Mouse (Mus musculus): Measurements from ENCODE around the gene Anks1b. TPM values are rescaled to one million over a fixed set of nuclear protein-coding genes. Genes with fewer than 3 reads are reported as not detected.

The Anks1b gene
- polyA plus RNA-seq, 1 experiment from 2014 or later: 0.36 TPM

DNA sequence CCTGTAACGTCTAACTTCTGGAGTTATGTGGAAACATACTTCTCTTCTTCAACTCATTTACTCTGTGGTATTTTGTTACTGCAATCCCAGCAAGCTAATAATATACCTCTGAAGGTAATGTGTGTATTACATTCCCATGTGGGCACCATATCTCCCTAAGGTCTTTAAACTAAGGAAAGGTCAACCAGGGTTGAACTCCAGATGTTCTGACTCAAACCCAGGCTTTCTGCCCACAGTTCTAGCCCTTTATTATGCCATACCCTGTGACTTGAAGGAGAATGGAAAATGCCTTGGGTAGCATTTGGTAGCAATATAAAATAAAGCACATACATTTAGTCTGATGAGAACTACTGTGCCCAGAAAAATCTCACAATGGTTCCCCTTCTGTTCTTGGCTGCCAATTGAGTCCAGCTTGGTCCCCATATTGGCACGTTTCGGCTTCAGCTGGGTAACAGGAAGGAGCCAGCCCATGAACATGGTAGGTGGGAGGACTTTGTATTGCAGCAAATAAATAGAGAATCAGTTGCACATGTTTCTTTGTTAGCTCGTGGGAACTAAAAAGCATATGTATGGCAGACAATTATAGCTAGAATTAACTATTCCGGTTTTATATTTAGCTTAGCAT is 17.9 kb upstream of the Anks1b start:
- H3K36me3 ChIP-seq (ENCODE audit: control insufficient read depth, insufficient read depth, low read length): no peaks in the 10 kb centered on the region
- H3K4me3 ChIP-seq (ENCODE audit: low read depth, low read length): no peak overlapping the region
- H3K4me2 ChIP-seq (ENCODE audit: low read depth, severe bottlenecking): no peak overlapping the region
- no peak overlapping the region for H3K9ac ChIP-seq (ENCODE audit: low read length)
- 51% methylated on average over 5 of the region's 5 CpGs for WGBS
- no peak overlapping the region for H3K27ac ChIP-seq (replicated peaks; ENCODE audit: low read depth, low read length)
- ATAC-seq (ENCODE audit: insufficient number of reproducible peaks, low FRiP score, low TSS enrichment, low read depth) (no peak), DNase-seq (ENCODE audit: low spot score) (no peak)
- no peaks in the 10 kb centered on the region for H3K9me3 ChIP-seq (ENCODE audit: control insufficient read depth, low read length)
- no peaks in the 10 kb centered on the region for H3K27me3 ChIP-seq (ENCODE audit: control insufficient read depth, insufficient read depth, low read length)
- H3K4me1 ChIP-seq (ENCODE audit: control insufficient read depth, insufficient read depth, low read length): no peaks in the 10 kb centered on the region

DNA sequence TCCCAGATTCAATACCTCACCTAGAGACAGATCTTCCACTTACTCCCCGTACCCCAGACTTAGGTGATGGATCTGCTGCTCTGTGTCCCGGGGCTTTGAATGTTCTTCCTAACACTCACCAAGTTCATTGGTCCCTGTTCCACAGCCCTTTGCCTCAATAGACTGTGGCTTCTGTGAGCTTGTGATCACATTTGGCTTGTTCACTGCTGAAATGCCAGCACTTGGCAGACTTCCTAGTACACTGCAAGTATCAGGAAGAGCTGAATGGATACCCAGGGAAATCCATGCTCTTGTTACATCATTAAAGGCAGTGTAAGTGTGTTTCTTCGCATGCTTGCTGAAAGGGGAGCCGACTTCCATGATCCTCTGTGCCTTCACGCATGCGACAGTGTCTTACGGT is 17.0 kb upstream of the Anks1b start:
- ATAC-seq (ENCODE audit: insufficient number of reproducible peaks, low FRiP score, low TSS enrichment, low read depth) (no peak), DNase-seq (ENCODE audit: low spot score) (no peak)
- no peaks in the 10 kb centered on the region for H3K9me3 ChIP-seq (ENCODE audit: control insufficient read depth, low read length)
- WGBS: 95% methylated on average over 7 of the region's 7 CpGs
- no peak overlapping the region for H3K4me3 ChIP-seq (ENCODE audit: low read depth, low read length)
- H3K27me3 ChIP-seq (ENCODE audit: control insufficient read depth, insufficient read depth, low read length): no peaks in the 10 kb centered on the region
- H3K4me1 ChIP-seq (ENCODE audit: control insufficient read depth, insufficient read depth, low read length): no peaks in the 10 kb centered on the region
- no peak overlapping the region for H3K27ac ChIP-seq (replicated peaks; ENCODE audit: low read depth, low read length)
- H3K36me3 ChIP-seq (ENCODE audit: control insufficient read depth, insufficient read depth, low read length): no peaks in the 10 kb centered on the region
- H3K9ac ChIP-seq (ENCODE audit: low read length): no peak overlapping the region
- H3K4me2 ChIP-seq (ENCODE audit: low read depth, severe bottlenecking): no peak overlapping the region

DNA sequence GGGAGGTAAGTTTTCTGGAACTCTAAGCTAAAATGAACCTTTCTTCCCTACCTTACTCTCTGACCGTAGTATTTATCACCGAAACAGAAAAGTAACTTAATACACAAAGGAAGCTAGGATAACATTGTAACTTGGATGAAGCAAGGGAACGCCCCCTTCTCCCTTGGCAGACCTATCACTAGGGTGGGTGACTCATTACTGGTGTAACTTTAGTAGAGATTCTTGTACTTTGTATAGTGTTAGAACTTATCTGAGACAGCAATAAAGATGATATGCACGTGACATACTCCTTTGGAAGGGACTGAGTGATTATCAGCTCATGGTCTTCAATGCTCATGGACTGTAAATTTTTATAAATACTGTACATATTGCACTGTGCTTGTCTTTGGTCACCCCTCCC is 5.1 kb upstream of the Anks1b start:
- Histone ChIP-seq H3K4me3 (ENCODE audit: low read depth, low read length) (no peak overlapping the region), H3K4me1 (ENCODE audit: control insufficient read depth, insufficient read depth, low read length) (no peaks in the 10 kb centered on the region), H3K27me3 (ENCODE audit: control insufficient read depth, insufficient read depth, low read length) (no peaks in the 10 kb centered on the region), H3K9ac (ENCODE audit: low read length) (no peak overlapping the region), H3K4me2 (ENCODE audit: low read depth, severe bottlenecking) (no peak overlapping the region), H3K36me3 (ENCODE audit: control insufficient read depth, insufficient read depth, low read length) (no peaks in the 10 kb centered on the region), H3K9me3 (ENCODE audit: control insufficient read depth, low read length) (no peaks in the 10 kb centered on the region), H3K27ac (replicated peaks; ENCODE audit: low read depth, low read length) (no peak overlapping the region)
- no peak for DNase-seq (ENCODE audit: low spot score)
- no peak for ATAC-seq (ENCODE audit: insufficient number of reproducible peaks, low FRiP score, low TSS enrichment, low read depth)
- WGBS: 90% methylated on average over 4 of the region's 4 CpGs

DNA sequence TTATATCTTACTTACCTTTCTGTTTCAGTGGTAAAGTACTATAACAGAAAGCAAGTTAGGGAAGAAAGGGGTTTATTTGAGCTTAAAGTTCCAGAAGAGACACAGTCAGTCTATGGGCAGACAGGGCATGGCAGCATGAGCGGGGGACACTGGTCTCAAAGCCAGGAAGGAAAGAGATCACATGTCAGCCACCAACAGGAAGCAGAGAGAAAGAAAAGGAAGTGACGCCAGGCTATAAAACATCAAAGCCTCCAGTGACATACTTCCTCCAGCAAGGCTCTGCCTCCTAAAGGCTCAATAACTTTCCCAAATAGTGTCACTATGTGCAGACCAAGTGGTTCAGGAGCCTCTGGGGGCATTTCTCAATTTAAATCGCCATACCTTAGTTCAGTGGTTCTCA is 4.5 kb upstream of the Anks1b start:
- no peak for ATAC-seq (ENCODE audit: insufficient number of reproducible peaks, low FRiP score, low TSS enrichment, low read depth)
- no peak overlapping the region for H3K4me2 ChIP-seq (ENCODE audit: low read depth, severe bottlenecking)
- H3K4me3 ChIP-seq (ENCODE audit: low read depth, low read length): no peak overlapping the region
- H3K27ac ChIP-seq (replicated peaks; ENCODE audit: low read depth, low read length): no peak overlapping the region
- no peaks in the 10 kb centered on the region for H3K9me3 ChIP-seq (ENCODE audit: control insufficient read depth, low read length)
- 75% methylated on average over 3 of the region's 3 CpGs for WGBS
- no peaks in the 10 kb centered on the region for H3K4me1 ChIP-seq (ENCODE audit: control insufficient read depth, insufficient read depth, low read length)
- DNase-seq (ENCODE audit: low spot score): no peak
- H3K27me3 ChIP-seq (ENCODE audit: control insufficient read depth, insufficient read depth, low read length): no peaks in the 10 kb centered on the region
- H3K36me3 ChIP-seq (ENCODE audit: control insufficient read depth, insufficient read depth, low read length): no peaks in the 10 kb centered on the region
- no peak overlapping the region for H3K9ac ChIP-seq (ENCODE audit: low read length)

DNA sequence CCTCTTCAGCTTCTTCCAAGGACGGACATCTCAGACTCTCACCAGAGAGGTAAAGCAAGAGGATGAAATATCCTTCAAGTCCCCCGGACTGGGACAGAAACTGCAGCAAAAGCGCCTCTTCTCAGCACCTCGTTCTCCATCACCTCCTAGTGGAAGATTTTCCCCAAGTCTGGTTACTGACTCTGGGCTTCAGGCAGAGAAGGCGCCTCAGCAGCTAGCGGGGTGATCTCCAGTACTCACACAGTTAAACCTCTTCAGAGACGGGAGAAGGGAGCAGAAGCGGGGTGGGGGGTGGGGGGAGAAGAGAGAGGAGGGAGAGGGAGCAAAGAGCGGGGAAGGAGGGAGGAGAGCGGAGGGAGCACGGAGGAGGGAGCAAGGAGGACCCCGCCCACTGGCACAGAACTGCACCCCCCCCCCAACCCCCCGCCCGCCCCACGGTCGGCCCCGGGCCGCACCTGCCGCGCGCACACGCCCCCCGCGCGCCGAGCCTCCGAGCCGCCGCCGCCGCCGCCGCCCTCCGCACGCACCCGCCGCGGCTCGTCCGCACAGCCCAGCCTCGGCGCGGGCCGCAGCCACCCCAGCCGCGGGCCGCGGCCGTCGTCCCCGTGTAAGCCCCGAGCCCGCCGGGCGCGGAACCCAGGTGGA is 686 bp upstream of the Anks1b start:
- DNase-seq (ENCODE audit: low spot score) (peak; percentile 50), ATAC-seq (ENCODE audit: insufficient number of reproducible peaks, low FRiP score, low TSS enrichment, low read depth) (peak; percentile 86)
- H3K4me1 ChIP-seq (ENCODE audit: control insufficient read depth, insufficient read depth, low read length): no peaks in the 10 kb centered on the region
- H3K27me3 ChIP-seq (ENCODE audit: control insufficient read depth, insufficient read depth, low read length): no peaks in the 10 kb centered on the region
- H3K9ac ChIP-seq (ENCODE audit: low read length): peak overlapping the region; percentile 53
- H3K4me2 ChIP-seq (ENCODE audit: low read depth, severe bottlenecking): peak overlapping the region; percentile 96
- no peaks in the 10 kb centered on the region for H3K36me3 ChIP-seq (ENCODE audit: control insufficient read depth, insufficient read depth, low read length)
- 2% methylated on average over 20 of the region's 56 CpGs for WGBS
- no peak overlapping the region for H3K27ac ChIP-seq (replicated peaks; ENCODE audit: low read depth, low read length)
- peak overlapping the region; percentile 68 for H3K4me3 ChIP-seq (ENCODE audit: low read depth, low read length)
- H3K9me3 ChIP-seq (ENCODE audit: control insufficient read depth, low read length): no peaks in the 10 kb centered on the region

DNA sequence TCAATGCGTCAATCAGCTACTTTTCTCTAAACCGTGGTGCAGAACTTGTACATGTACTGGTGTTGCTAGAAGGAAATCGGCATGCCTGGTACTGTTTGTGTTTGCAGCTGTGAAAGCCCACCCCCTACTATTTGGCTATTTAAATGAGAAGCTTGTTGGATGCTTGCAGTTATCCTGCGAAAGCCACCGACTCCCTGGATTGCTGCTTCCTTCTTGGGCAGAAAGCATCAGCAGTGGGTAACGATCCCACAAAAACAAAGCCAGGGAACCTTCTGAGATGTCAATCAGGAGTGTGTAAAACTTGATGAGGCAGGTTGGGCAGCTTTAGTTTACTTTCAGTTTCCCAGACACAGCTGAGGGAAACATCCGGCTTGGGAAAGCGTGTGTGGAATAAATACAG is 727 bp downstream of the Anks1b start:
- Histone ChIP-seq H3K4me1 (ENCODE audit: control insufficient read depth, insufficient read depth, low read length) (no peaks in the 10 kb centered on the region), H3K9me3 (ENCODE audit: control insufficient read depth, low read length) (no peaks in the 10 kb centered on the region), H3K36me3 (ENCODE audit: control insufficient read depth, insufficient read depth, low read length) (no peaks in the 10 kb centered on the region), H3K4me3 (ENCODE audit: low read depth, low read length) (peak overlapping the region; percentile 68), H3K4me2 (ENCODE audit: low read depth, severe bottlenecking) (peak overlapping the region; percentile 96), H3K27ac (replicated peaks; ENCODE audit: low read depth, low read length) (no peak overlapping the region), H3K27me3 (ENCODE audit: control insufficient read depth, insufficient read depth, low read length) (no peaks in the 10 kb centered on the region), H3K9ac (ENCODE audit: low read length) (no peak overlapping the region)
- WGBS: 6% methylated on average over 8 of the region's 8 CpGs
- DNase-seq (ENCODE audit: low spot score) (peak; percentile 29), ATAC-seq (ENCODE audit: insufficient number of reproducible peaks, low FRiP score, low TSS enrichment, low read depth) (no peak)

DNA sequence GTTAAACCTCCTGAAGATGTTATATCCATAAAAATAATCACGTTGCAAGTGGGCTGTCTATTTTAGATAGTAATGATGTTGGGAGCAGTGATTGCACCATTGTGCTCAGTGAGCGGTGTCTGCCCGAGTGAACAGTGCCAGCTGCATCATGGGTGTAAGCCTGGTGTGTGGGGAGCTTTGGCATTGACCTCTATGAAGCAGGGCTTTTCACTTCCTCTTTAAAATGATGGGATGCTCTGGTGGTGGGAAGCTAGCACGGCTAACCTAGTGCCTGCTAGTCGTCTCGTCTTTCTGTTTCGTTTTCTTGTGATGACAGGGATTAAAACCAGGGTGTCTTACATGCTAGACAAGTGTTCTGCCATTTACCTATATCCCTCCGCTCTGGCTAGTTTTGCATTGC is 10.3 kb downstream of the Anks1b start:
- DNase-seq (ENCODE audit: low spot score) (no peak), ATAC-seq (ENCODE audit: insufficient number of reproducible peaks, low FRiP score, low TSS enrichment, low read depth) (no peak)
- Histone ChIP-seq H3K36me3 (ENCODE audit: control insufficient read depth, insufficient read depth, low read length) (no peaks in the 10 kb centered on the region), H3K4me3 (ENCODE audit: low read depth, low read length) (no peak overlapping the region), H3K9ac (ENCODE audit: low read length) (no peak overlapping the region), H3K27me3 (ENCODE audit: control insufficient read depth, insufficient read depth, low read length) (no peaks in the 10 kb centered on the region), H3K4me2 (ENCODE audit: low read depth, severe bottlenecking) (no peak overlapping the region), H3K4me1 (ENCODE audit: control insufficient read depth, insufficient read depth, low read length) (no peaks in the 10 kb centered on the region), H3K27ac (replicated peaks; ENCODE audit: low read depth, low read length) (no peak overlapping the region), H3K9me3 (ENCODE audit: control insufficient read depth, low read length) (no peaks in the 10 kb centered on the region)
- WGBS: 86% methylated on average over 8 of the region's 8 CpGs

DNA sequence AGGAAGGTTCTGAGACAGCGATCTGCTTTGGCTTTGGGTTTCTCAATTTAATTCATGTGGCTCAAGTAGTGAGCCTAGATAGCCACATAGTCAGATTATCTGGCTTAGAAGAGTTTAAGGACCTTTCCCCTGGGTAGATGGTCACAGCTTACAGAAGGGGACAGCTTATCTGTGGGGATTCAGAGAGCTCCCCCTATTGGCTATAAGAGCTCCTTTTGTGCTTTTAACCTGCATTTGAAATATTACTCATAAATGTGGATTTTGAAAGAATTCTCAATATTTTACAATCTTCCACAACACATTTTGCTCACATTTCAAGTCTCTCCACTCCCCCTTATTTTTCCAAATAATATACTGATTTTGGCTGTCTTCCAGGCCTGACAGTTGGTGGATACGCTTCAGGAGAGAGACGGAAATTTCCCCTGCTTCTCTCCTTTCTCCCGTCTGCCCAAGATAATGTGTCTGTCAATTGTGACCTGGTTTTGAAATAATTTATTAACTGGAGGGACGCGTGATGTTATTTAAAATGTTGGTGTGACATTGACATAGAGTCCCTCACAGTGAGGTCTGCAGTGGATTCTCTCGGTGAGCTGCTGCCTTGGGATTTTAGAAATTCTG is 29.5 kb downstream of the Anks1b start:
- H3K4me2 ChIP-seq (ENCODE audit: low read depth, severe bottlenecking): no peak overlapping the region
- WGBS: 81% methylated on average over 7 of the region's 7 CpGs
- no peak overlapping the region for H3K27ac ChIP-seq (replicated peaks; ENCODE audit: low read depth, low read length)
- DNase-seq (ENCODE audit: low spot score): no peak
- no peak overlapping the region for H3K4me3 ChIP-seq (ENCODE audit: low read depth, low read length)
- H3K27me3 ChIP-seq (ENCODE audit: control insufficient read depth, insufficient read depth, low read length): no peaks in the 10 kb centered on the region
- H3K9ac ChIP-seq (ENCODE audit: low read length): no peak overlapping the region
- ATAC-seq (ENCODE audit: insufficient number of reproducible peaks, low FRiP score, low TSS enrichment, low read depth): no peak
- no peaks in the 10 kb centered on the region for H3K36me3 ChIP-seq (ENCODE audit: control insufficient read depth, insufficient read depth, low read length)
- no peaks in the 10 kb centered on the region for H3K4me1 ChIP-seq (ENCODE audit: control insufficient read depth, insufficient read depth, low read length)
- H3K9me3 ChIP-seq (ENCODE audit: control insufficient read depth, low read length): no peaks in the 10 kb centered on the region
